Mouse (Mus musculus) intestine, embryonic 16.5 days (tissue): Measurements from ENCODE around the gene Snai3. TPM values are rescaled to one million over a fixed set of nuclear protein-coding genes. Genes with fewer than 3 reads are reported as not detected.
A peak's percentile ranks its signal among the peaks of the same experiment; 100 is the strongest.

Experiments
- ATAC-seq: fragments of 200-750 bp; cut with Nextera tagmentation; 2 replicates; pipeline ENCODE4 v1.8.0; 2017; ENCODE audit warnings: moderate TSS enrichment, moderate library complexity
- H3K27ac ChIP-seq: fragments of 300-500 bp; sonication (generic); 2 replicates; pipeline ENCODE4 v1.5.1; 2014; ENCODE audit warnings: mild to moderate bottlenecking, low read length
- H3K27me3 ChIP-seq: fragments of 300-500 bp; sonication (generic); replicated peaks from 2 replicates; pipeline ENCODE4 v1.6.1; 2014; ENCODE audit warnings: low read length, control low read depth, mixed read lengths; ENCODE audit not compliant: control insufficient read depth, insufficient read depth
- H3K36me3 ChIP-seq: fragments of 300-500 bp; sonication (generic); 2 replicates; pipeline ENCODE4 v1.6.1; 2014; ENCODE audit warnings: low read length, control low read depth; ENCODE audit not compliant: control insufficient read depth, insufficient read depth
- H3K4me1 ChIP-seq: fragments of 300-500 bp; sonication (generic); 2 replicates; pipeline ENCODE4 v1.6.1; 2014; ENCODE audit warnings: low read length, control low read depth, mixed read lengths; ENCODE audit not compliant: control insufficient read depth, insufficient read depth
- H3K4me2 ChIP-seq: fragments of 300-500 bp; sonication (generic); 2 replicates; pipeline ENCODE4 v1.6.1; 2014; ENCODE audit warnings: low read depth, low read length, control low read depth
- H3K4me3 ChIP-seq: fragments of 300-500 bp; sonication (generic); 2 replicates; pipeline ENCODE4 v1.5.1; 2014; ENCODE audit warnings: mild to moderate bottlenecking, low read length
- H3K9ac ChIP-seq: fragments of 300-500 bp; sonication (generic); 2 replicates; pipeline ENCODE4 v1.6.1; 2014; ENCODE audit warnings: low read depth, low read length
- H3K9me3 ChIP-seq: fragments of 300-500 bp; sonication (generic); 2 replicates; pipeline ENCODE4 v1.6.1; 2016; ENCODE audit warnings: low read length, control low read depth; ENCODE audit not compliant: control insufficient read depth
- WGBS: fragments of 180-500 bp; shearing (Covaris S2); extraction: QIAGEN DNeasy Blood & Tissue Kit; methylation state at CpG from one replicate; pipeline ENCODE4 v1.1.7; 2014; 5-methylcytosine and 5-hydroxymethylcytosine counted together
- polyA plus RNA-seq: library from polyadenylated mRNA; unstranded; fragments of >200 nt; fragmentation: Nextera tagmentation; extraction: Ambion mirVana; gene quantifications from 2 replicates; pipeline ENCODE4 v1.2.1, GENCODE M21; 2015

The Snai3 gene
- polyA plus RNA-seq, 1 experiment from 2014 or later = 0.73 TPM

DNA sequence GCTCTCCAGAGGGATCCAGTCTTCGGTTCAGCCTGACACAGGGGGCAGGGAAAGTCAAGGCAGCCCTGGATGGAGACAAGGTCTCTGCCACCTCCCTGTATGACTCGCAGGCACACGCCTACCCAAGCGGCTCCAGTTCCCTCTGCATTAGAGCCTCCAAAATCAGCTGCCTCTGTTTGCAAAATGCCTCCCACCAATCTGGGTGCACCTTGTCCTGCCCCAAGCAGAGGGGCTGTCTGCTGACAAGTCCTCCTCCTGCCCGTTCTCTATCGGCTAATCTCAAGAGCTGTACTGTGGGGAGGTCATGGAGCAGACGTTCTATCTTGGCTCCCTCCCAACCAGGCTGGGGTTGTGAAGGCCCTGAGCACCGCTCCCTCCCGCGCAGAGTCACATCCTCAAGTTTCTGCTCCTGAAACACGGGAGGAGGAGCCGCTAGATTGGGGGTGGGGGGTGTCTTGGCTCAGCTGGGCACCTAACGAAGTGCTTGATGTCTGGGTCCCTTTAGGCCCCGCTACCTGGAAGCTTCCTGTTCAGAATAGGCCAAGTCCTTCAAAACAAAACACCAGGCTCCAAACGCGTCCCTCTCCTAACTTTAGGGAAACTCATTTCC is 14.5 kb upstream of the Snai3 start:
- Histone ChIP-seq H3K4me3 (peak overlapping the region; percentile 98), H3K4me2 (peak overlapping the region; percentile 85), H3K4me1 (peaks cover 18% of the 10 kb centered on the region), H3K27ac (peak overlapping the region; percentile 68), H3K27me3 (no peaks in the 10 kb centered on the region), H3K36me3 (peaks cover 11% of the 10 kb centered on the region), H3K9me3 (no peaks in the 10 kb centered on the region), H3K9ac (peak overlapping the region; percentile 94)
- peak; percentile 8; the same call in 1 of the 2 replicates for ATAC-seq
- WGBS = 7% methylated on average over 16 of the region's 16 CpGs

DNA sequence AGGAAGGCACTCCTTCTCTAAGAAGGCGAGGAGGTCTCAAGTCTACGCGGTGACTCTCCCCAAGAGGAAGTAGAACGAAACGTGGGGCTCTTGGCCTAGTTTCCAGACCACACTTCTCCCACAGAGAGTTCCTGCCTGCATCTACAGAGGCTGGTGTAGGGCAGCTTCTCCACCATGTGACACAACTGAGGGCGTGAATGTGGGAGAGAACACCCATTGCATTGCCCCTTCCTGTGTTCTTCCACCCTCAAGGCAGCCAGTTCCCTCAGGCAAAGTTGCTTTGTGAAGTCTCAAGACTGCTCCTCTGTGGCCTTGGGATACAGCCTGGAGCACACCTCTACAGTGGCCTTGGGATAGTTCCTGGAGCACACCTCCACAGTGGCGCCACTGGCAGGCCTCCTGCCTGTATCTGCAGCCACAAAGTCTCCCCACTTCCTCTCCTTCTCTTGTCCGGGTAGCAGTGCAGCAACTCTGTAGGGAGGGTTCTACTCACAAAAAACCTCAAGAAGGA is 13.4 kb upstream of the Snai3 start:
- H3K27me3 ChIP-seq = no peaks in the 10 kb centered on the region
- H3K36me3 ChIP-seq = peaks cover 2% of the 10 kb centered on the region; the same call in 1 of the 2 replicates
- H3K4me2 ChIP-seq = no peak overlapping the region
- no peaks in the 10 kb centered on the region for H3K9me3 ChIP-seq
- ATAC-seq = no peak
- 84% methylated on average over 8 of the region's 8 CpGs for WGBS
- no peak overlapping the region; the same call in 1 of the 2 replicates for H3K27ac ChIP-seq
- peaks cover 18% of the 10 kb centered on the region for H3K4me1 ChIP-seq
- no peak overlapping the region for H3K4me3 ChIP-seq
- no peak overlapping the region for H3K9ac ChIP-seq

DNA sequence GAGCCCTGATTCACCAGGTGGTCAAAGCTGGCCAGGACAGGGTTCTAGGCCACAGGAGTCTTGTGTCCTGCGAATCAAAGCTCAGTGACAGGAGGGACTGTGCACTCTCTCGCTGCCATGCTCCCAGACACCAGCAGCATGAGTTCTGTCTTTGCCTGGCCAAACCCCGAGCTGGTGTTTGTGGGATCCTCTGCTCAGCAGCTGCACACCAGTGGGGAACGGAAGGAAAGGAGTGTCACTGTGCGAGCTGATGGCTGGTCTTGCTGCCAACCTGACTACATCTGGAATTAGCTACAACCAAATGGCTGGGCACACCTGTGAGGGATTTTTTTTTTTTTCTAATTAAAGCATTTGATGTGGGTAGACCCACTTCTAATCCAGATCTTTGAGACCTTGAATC is 10.2 kb upstream of the Snai3 start:
- no peak for ATAC-seq
- H3K4me1 ChIP-seq = peaks cover 9% of the 10 kb centered on the region
- 80% methylated on average over 5 of the region's 5 CpGs for WGBS
- peaks cover 9% of the 10 kb centered on the region; the same call in 1 of the 2 replicates for H3K36me3 ChIP-seq
- H3K27ac ChIP-seq = no peak overlapping the region
- H3K9ac ChIP-seq = no peak overlapping the region
- no peak overlapping the region for H3K4me2 ChIP-seq
- H3K27me3 ChIP-seq = no peaks in the 10 kb centered on the region
- H3K9me3 ChIP-seq = no peaks in the 10 kb centered on the region
- no peak overlapping the region for H3K4me3 ChIP-seq

DNA sequence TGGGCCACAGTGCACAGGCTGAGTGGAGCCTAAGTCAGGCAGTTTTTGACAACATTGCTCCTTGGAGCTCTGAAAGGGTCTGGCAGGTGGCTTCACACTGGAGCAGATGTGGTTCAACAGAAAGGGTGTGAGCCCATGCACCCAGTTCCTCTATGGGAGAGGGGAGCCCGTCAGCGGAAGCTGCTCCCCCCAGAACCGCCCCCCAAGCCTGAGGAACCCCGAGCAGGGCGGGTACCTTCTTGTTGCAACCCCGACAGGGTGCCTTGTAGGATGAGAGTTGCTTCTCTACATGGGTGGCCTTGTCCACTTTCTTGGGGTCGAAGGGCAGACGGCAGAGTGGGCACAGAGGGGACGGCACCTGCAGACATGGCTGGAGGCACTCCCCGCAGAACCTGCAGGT is 9.4 kb upstream of the Snai3 start:
- H3K4me2 ChIP-seq = no peak overlapping the region
- no peak overlapping the region for H3K27ac ChIP-seq
- no peak overlapping the region for H3K4me3 ChIP-seq
- ATAC-seq = no peak
- no peaks in the 10 kb centered on the region for H3K27me3 ChIP-seq
- peaks cover 7% of the 10 kb centered on the region for H3K4me1 ChIP-seq
- H3K36me3 ChIP-seq = peaks cover 11% of the 10 kb centered on the region
- no peak overlapping the region for H3K9ac ChIP-seq
- no peaks in the 10 kb centered on the region for H3K9me3 ChIP-seq
- 88% methylated on average over 10 of the region's 10 CpGs for WGBS

DNA sequence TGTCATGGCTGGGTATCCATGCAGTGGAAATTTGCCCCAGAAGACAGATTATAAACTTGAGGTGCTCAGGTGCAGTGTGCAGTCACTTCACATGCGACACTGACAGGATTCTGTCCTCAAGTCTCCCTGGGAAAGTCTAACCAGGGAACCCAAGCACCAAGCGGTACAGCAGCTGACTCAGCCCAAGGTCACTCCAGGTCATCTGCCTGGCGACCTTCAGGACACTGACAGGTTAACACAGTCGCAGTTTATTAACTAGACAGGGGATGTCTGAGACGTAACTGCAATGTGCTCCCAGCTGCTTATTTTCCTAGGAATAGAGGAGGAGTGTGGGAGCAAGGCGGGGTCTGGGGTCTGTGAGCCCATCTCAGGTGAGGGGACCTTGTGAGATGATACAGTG is 8.9 kb upstream of the Snai3 start:
- 71% methylated on average over 6 of the region's 6 CpGs for WGBS
- no peak for ATAC-seq
- H3K4me3 ChIP-seq = no peak overlapping the region

DNA sequence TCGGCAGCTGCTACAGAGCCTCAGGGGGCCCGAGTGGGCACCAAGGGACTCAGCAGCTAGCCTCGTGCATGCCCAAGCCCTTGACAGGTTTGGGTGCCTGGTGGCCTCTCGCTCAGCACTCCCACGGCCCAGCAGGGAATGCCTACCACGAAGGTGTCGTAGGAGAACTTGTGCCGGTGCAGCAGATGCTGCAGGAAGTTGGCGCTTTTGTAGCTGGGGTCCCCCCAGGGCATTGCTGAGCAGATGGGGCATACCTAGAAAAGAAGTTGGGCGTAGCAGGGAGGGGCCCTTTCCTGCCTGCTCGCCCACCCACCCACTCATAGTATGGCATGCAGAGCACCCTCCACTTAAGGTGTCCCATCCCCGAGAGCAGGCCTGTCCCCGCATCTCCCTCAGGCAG is 7.3 kb upstream of the Snai3 start:
- Histone ChIP-seq H3K36me3 (peaks cover 11% of the 10 kb centered on the region), H3K4me3 (no peak overlapping the region), H3K9me3 (no peaks in the 10 kb centered on the region), H3K27me3 (no peaks in the 10 kb centered on the region), H3K9ac (no peak overlapping the region), H3K4me1 (0 out of 2 replicates have a peak, but pooled peaks cover 8% of the 10 kb centered on the region), H3K4me2 (no peak overlapping the region), H3K27ac (no peak overlapping the region)
- WGBS = 86% methylated on average over 13 of the region's 13 CpGs
- no peak for ATAC-seq

More for the DNA sequence above, 8.9 kb upstream of the Snai3 start:
- Histone ChIP-seq H3K9ac (no peak overlapping the region), H3K36me3 (peaks cover 11% of the 10 kb centered on the region), H3K4me2 (no peak overlapping the region), H3K27me3 (no peaks in the 10 kb centered on the region), H3K9me3 (no peaks in the 10 kb centered on the region), H3K27ac (no peak overlapping the region), H3K4me1 (peaks cover 1% of the 10 kb centered on the region)

DNA sequence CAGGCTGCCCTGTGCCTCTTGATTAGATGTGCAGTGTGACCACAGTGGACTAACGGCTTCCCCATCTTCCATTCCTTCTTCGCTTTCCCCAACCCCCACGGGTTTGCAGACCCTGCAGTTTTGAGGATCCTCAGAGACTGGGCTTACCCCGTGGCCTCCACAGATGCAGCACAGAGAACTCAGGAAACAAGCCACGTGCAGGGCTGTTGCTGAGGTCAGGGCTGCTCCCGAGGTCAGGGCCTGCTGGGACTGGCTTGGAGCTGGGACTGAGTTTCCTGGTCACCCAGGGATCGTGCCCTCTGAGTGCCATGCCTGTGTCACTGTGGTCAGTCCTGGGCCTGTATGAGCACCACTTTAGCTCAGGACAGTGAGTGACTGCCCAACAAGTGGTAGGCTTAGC is 4.5 kb upstream of the Snai3 start:
- H3K9me3 ChIP-seq = no peaks in the 10 kb centered on the region
- no peak overlapping the region for H3K27ac ChIP-seq
- H3K36me3 ChIP-seq = peaks cover 11% of the 10 kb centered on the region
- H3K4me1 ChIP-seq = peaks cover 14% of the 10 kb centered on the region; the same call in 1 of the 2 replicates
- WGBS = 67% methylated on average over 7 of the region's 7 CpGs
- no peak for ATAC-seq
- H3K27me3 ChIP-seq = peaks cover 5% of the 10 kb centered on the region; the same call in 1 of the 2 replicates
- no peak overlapping the region for H3K9ac ChIP-seq
- H3K4me3 ChIP-seq = no peak overlapping the region
- H3K4me2 ChIP-seq = no peak overlapping the region

DNA sequence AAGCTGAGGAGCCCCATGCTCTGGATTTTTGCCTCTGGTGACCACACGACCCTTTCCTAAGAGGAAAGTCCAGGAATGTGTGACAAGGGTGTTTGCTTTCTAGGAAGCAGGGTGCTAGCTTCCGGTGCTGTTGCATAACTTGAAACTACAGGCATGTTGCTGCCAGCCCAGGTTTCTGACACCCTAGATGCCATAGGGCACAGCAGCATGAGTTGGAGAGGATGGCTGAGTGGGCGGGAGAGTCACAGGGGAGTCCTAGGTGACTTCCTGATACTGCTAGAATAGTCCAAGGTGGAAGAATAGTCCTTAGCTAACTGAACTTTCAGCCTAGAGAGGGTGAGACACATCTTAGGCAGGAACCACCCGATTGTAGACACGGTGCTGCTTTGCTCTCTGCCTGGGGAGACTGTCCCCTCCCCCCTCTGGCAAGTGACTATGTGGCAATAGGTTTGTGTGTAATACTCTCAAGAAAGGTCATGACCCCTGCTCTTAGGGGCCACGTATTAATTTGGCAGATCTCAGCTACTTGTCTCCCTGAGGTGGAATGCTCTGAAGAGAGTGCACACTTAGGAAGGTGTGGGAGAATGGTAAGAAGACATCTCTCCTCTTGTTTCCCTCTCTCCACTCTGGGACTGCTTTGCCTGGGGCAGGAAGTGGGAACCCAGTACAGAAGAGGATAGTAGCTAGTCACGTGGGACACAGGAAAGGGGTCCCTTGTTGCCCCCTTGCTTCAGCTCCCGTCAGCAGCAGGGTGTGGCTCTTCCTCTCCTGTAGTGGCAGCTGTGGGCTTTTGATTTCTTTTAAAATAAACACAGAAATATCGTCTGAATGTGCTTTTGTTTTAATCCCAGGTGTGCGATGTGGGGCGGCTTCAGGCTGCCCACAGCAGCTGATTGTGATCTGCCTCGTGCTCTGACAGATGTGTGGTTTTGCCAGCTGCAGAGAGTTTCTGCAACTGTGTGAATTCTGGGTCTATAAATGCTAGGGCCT is 3.4 kb upstream of the Snai3 start:
- 44% methylated on average over 12 of the region's 12 CpGs for WGBS
- peak; percentile 17; the same call in 1 of the 2 replicates for ATAC-seq
- peaks cover 11% of the 10 kb centered on the region for H3K36me3 ChIP-seq
- peak overlapping the region; percentile 9; the same call in 1 of the 2 replicates for H3K9ac ChIP-seq
- H3K27me3 ChIP-seq = peaks cover 11% of the 10 kb centered on the region; the same call in 1 of the 2 replicates
- H3K4me1 ChIP-seq = peaks cover 14% of the 10 kb centered on the region; the same call in 1 of the 2 replicates
- H3K9me3 ChIP-seq = no peaks in the 10 kb centered on the region
- H3K4me3 ChIP-seq = no peak overlapping the region
- no peak overlapping the region for H3K27ac ChIP-seq
- H3K4me2 ChIP-seq = no peak overlapping the region

DNA sequence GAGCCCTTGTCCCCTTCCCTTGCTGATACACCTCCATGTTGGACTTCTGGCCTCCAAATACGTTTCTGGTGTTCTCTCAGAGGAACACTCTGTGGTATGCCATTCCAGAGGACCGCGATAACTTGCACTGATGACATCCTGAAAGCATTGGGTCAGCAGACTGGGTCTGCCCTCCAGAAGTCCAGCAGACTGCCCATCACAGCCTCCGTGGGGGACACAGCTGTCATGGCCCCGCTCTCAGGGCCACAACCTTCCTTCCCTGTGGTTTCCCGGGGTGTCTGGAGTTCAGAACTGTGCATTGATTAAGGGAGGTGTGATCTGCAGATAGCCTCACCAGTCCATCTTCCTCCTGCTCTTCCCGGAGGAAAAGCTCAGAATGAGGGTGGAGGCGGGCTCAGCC is 2.0 kb upstream of the Snai3 start:
- ATAC-seq = no peak
- WGBS = 76% methylated on average over 8 of the region's 8 CpGs
- H3K9me3 ChIP-seq = no peaks in the 10 kb centered on the region
- peaks cover 6% of the 10 kb centered on the region for H3K36me3 ChIP-seq
- H3K4me2 ChIP-seq = no peak overlapping the region
- no peak overlapping the region for H3K4me3 ChIP-seq
- no peak overlapping the region for H3K9ac ChIP-seq
- H3K27me3 ChIP-seq = peaks cover 11% of the 10 kb centered on the region; the same call in 1 of the 2 replicates
- H3K4me1 ChIP-seq = peaks cover 14% of the 10 kb centered on the region; the same call in 1 of the 2 replicates
- no peak overlapping the region for H3K27ac ChIP-seq
